Mouse (Mus musculus) heart, postnatal 25 days (tissue): ENCODE measurements around the gene Celf1. TPM values are rescaled to one million over a fixed set of nuclear protein-coding genes. Genes with fewer than 3 reads are reported as not detected.
"Not testable (repeated sequence)": the region's sequence is repeated elsewhere in the genome, so short reads cannot be mapped to it uniquely, and the experiment has no call there.

Experiments
- DNase-seq: peaks from one replicate; pipeline ENCODE4 v3.0.0; 2022; ENCODE audit warnings: low spot score
- intact Hi-C: fragments of 180-260 bp; cut with DNase I; formaldehyde crosslinking; loops from one replicate; pipeline ENCODE4 v1.15.1; 2025
- total RNA-seq, 2 experiments: library from RNA; stranded (reverse); gene quantifications; 2 replicates each; pipeline ENCODE4 v1.2.3; 2021

Gene Celf1
- total RNA-seq: 10 to 100 TPM; 80.9 to 84.4 TPM

- DNase-seq: peak; percentile 67
- intact Hi-C loops: loop anchor here (2.0 to 5.0 kb wide), 3 partner anchors 47 to 587 kb away; partner anchors contain the start of genes Ckap5 and Psmc3
These were observed at the start of gene Celf1 for GRCm38 (mm10) chr2:90940233-90941229. Gene Celf1 (plus strand): TSS chr2:90940382.

DNA sequence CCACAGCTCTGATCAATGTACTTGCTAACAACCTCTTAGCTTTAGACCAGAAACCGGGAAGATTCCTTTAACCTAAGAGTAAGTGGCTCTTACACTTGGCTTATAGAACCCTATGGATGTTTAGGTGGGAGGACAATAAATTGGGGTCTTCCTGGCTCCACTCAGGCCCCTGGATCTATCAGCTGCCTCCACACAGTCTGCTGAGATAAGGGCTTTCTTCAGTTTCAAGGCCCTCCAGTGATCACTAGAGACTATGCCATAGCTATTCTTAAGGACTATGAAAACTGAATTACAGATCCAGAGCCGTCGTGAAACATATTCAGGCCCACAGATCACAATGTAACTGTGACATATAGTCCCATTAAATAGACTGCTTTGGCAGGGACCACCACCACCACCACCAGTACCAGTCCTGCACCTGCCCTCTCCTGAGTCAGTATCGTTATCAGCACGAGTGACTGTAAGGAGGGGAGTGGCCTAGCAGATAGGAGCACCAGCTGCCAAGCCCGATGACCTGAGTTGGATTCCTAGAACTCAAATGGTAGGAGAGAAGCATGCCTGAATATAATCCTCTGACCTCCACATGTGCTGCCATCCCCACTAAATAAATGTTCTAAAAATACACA lies 46.4 kb upstream of the Celf1 start:
- intact Hi-C loops: loop anchor here (2.0 kb wide), 1 partner anchor 19 kb away; no protein-coding TSS in a partner anchor
- DNase-seq: no peak

- intact Hi-C loops: loop anchor here (2.0 kb wide), 1 partner anchor 19 kb away; no protein-coding TSS in a partner anchor
These were observed 45.9 kb upstream of the Celf1 start for GRCm38 (mm10) chr2:90894299-90894677.

GRCm38 (mm10) chr2:90903398-90903797 lies 36.8 kb upstream of the Celf1 start:
- intact Hi-C loops: no loop called here
- DNase-seq: no peak

More at GRCm38 (mm10) chr2:90894299-90894677, 45.9 kb upstream of the Celf1 start:
- not testable (repeated sequence) for DNase-seq

- intact Hi-C loops: no loop called here
- peak; percentile 63 for DNase-seq
These were observed 35.9 kb upstream of the Celf1 start, which contains the start of the genes Kbtbd4 and Ndufs3 for GRCm38 (mm10) chr2:90904076-90904855. Gene Kbtbd4 (plus strand): TSS chr2:90904740. Gene Ndufs3 (minus strand): TSS chr2:90904827.

DNA sequence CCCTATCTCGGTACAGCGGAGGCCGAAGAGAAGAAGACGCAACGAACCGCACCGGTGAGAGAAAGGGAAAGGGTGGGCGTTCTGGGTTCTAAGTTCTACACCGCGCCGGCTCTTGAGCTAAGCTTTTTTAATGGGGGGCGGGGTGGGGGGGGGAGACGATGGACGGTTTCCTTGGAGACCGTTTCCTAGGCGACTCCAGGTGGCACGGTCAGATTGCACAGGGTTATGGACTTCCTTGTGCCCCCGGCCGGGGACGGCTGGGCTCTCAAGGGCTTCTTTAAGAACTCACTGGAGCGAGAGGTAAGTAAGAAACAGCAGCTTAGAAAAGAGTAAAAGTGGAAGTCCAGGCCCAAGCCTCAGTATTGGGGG lies 35.3 kb upstream of the Celf1 start:
- intact Hi-C loops: no loop called here
- DNase-seq: no peak

DNA sequence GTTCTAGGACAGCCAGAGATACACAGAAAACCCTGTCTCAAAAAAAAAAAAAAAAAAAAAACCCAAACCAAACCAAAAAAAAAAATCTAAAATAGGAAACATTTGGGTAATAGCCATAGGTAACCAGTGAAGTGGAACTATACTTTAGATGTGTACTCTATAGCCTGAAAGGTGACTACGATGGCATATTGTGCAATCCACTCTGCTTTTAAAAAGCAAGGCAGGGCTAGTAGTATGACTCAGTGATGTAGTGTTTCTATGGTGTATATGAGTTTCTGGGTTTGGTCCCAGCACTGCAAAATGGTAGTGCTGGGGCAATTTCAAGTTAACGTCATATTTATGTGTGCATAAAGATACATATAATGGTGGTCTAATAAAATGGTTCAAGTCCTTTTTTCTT lies 33.5 kb upstream of the Celf1 start:
- no peak for DNase-seq
- intact Hi-C loops: no loop called here

DNA sequence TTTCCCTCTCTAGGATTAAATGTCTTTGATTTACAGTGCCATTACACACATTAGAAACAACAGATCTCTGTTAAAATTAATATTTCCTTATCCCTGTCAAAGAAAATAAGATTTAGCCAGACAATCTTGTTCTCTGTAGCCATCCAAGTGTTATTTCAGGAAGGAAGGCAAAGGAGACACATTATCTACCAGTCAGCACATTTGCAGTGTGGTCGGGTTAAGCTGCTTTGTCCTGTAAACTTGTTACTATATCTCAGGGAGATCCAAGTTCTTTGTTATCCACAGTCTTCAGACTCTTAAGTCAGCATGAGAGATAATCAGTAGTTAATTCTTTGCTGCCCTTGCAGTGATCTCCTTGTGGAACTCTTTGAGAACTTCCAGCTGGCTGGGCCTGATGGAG lies 29.3 kb upstream of the Celf1 start:
- no peak for DNase-seq
- intact Hi-C loops: no loop called here

- DNase-seq: no peak
- intact Hi-C loops: no loop called here
These were observed 28.5 kb upstream of the Celf1 start for GRCm38 (mm10) chr2:90911668-90912067.

DNA sequence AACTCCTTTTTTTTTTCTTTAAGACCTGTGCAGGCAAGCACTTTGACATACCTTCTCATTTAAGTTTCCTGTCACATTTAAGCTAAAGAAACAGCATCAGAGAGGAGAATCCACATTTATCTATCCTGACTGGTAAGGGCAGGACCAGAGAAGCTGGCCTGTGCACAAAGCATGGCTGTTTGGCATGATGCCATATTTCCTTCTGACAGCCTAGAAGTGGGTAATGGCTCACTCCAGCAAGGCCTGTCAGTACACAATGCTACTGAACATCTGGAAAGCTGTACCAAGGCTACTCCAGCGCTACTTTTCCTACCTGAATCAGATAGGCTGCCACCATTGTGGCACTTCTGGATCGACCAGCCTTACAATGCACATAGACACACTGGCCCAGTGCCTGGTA lies 26.5 kb upstream of the Celf1 start:
- DNase-seq: no peak

GRCm38 (mm10) chr2:90915516-90915915 lies 24.7 kb upstream of the Celf1 start:
- intact Hi-C loops: loop anchor here (5.0 kb wide), 2 partner anchors 48 to 152 kb away; no protein-coding TSS in a partner anchor
- no peak for DNase-seq

More for the DNA sequence above, 26.5 kb upstream of the Celf1 start:
- intact Hi-C loops: no loop called here

DNA sequence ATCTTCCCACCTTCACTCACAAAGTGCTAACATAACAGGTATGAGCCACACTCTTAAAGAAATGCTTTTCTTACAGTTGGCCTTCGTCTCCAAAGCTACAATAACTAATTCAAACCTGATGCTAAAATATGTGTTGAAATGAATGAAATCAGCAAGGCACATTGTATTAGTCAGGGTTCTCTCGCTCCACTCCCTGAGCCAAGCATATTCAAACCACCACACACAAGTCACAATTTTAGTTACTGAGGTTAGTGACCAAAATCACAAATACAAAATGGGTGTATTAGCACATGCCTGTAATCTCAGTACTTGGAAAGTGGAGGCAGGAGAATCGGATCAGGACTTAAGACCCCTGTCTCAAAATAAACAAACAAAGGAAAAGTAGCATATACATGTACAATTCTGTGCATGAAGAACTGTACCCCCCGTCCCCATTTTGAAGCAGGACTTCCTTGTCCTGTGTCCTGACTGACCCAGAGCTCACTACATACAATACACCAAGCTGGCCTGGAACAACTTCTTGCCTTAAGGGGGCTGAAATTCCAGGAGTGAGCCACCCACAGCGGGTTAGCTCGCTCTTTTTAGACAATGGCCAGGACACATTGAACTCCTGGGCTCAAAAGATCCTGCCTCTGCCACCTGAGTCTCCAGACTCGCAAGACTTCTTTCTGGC lies 23.5 kb upstream of the Celf1 start:
- no peak for DNase-seq
- intact Hi-C loops: loop anchor here (1.0 to 5.0 kb wide), 3 partner anchors 49 to 151 kb away; partner anchors contain the start of gene Psmc3

- intact Hi-C loops: loop anchor here (1.0 to 5.0 kb wide), 3 partner anchors 50 to 150 kb away; partner anchors contain the start of gene Psmc3
These were observed 22.8 kb upstream of the Celf1 start for GRCm38 (mm10) chr2:90917233-90917998.

GRCm38 (mm10) chr2:90917999-90918698 lies 22.0 kb upstream of the Celf1 start:
- DNase-seq: no peak
- intact Hi-C loops: loop anchor here (1.0 to 5.0 kb wide), 3 partner anchors 51 to 149 kb away; partner anchors contain the start of gene Psmc3

More at GRCm38 (mm10) chr2:90917233-90917998, 22.8 kb upstream of the Celf1 start:
- peak; percentile 71 for DNase-seq

DNA sequence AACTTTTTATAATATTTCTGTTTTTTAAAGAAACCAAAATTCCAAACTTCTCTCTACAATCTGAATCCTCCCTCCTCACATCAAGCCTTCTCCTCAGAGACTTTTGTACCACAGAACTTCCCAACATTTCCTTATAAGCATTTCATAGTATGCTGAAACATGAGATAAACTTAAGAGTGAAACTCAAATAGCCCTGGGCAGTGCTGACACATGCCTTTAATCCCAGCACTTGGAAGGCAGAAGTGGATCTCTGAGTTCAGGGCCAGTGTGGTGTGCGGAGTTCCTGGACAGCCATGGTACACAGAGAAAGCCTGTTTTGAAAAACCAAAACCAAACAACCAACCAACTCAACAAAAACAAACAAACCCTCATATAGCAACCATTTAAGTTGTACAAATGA lies 19.0 kb upstream of the Celf1 start:
- intact Hi-C loops: no loop called here
- DNase-seq: no peak

DNA sequence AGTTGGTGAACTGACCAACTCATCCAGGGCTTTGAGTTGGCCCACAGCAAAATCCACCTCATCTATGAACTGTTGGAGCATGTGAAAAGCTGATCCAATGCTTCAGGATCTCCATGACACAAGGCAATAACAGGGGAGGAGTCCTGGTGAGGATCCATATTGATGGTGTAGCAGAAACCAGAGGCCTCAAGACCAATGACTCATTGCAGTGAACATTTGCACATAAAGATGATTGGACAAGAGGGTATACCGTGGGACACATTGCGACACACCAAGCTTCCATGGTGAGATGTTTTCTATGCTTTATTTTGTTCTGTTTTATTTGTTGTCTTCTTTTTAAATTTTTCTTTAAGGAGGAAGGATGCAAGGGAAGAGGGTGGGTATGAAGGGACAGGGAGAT lies 17.5 kb upstream of the Celf1 start:
- no peak for DNase-seq
- intact Hi-C loops: no loop called here

GRCm38 (mm10) chr2:90928566-90928965 lies 11.6 kb upstream of the Celf1 start:
- intact Hi-C loops: no loop called here
- no peak for DNase-seq

DNA sequence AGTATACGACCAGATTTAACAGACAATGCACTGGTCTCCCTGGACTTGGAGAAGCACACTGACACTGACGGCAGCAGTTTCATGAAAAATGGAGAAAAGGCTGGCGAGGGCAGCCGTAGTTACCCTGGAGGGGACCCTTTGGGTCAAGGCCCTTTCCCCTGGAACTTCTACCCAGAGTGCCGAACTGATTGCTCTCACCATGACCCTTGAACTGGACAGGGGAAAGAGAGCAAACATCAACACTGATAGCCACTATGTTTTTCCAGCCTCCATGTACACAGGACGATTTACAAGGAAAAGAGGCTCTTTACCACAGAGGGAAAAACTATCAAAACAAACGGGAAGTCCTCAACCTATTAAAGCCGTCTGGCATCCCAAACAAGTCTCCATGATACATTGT lies 8.4 kb upstream of the Celf1 start:
- intact Hi-C loops: no loop called here
- no peak for DNase-seq
